Mouse (Mus musculus) forebrain, embryonic 10.5 days (tissue): ENCODE measurements at regions not wholly inside any gene's neighbourhood (a gene's known extent, or its start where the extent isn't known, plus 50 kb on each side); places are given as distances from the start of the nearest gene placed in this dataset.

ENCODE experiments used
- DNase-seq: peaks from one replicate; pipeline ENCODE4 v3.0.0-alpha.2; 2017; ENCODE audit warnings: low spot score; ENCODE audit errors: extremely low spot score
- H3K27ac ChIP-seq: fragments of 300-500 bp; sonication (generic); 2 replicates; pipeline ENCODE4 v1.5.1; 2016; ENCODE audit warnings: mild to moderate bottlenecking
- H3K27me3 ChIP-seq: fragments of 300-500 bp; sonication (generic); 2 replicates; pipeline ENCODE4 v1.6.1; 2016; ENCODE audit warnings: mild to moderate bottlenecking; ENCODE audit not compliant: poor library complexity, severe bottlenecking
- H3K36me3 ChIP-seq: fragments of 300-500 bp; sonication (generic); replicated peaks from 2 replicates; pipeline ENCODE4 v1.6.1; 2016; ENCODE audit warnings: mild to moderate bottlenecking, moderate library complexity
- H3K4me1 ChIP-seq: fragments of 300-500 bp; sonication (generic); 2 replicates; pipeline ENCODE4 v1.6.1; 2016
- H3K4me3 ChIP-seq: fragments of 300-500 bp; sonication (generic); 2 replicates; pipeline ENCODE4 v1.5.1; 2016; ENCODE audit warnings: mild to moderate bottlenecking, moderate library complexity
- H3K9me3 ChIP-seq: fragments of 300-500 bp; sonication (generic); 2 replicates; pipeline ENCODE4 v1.6.1; 2016; ENCODE audit warnings: mild to moderate bottlenecking, moderate library complexity
- WGBS: fragments of 180-500 bp; shearing (Covaris S2); methylation state at CpG from one replicate; pipeline ENCODE4 v1.1.7; 2016; 5-methylcytosine and 5-hydroxymethylcytosine counted together

- DNase-seq = no peak
- 74% methylated on average over 2 of the region's 2 CpGs for WGBS
- H3K4me3 ChIP-seq = no peak overlapping the region
- H3K36me3 ChIP-seq = no peaks in the 10 kb centered on the region
- peaks cover 25% of the 10 kb centered on the region; the same call in 1 of the 2 replicates for H3K27me3 ChIP-seq
- H3K9me3 ChIP-seq = no peaks in the 10 kb centered on the region
- H3K27ac ChIP-seq = no peak overlapping the region
- peaks cover 23% of the 10 kb centered on the region for H3K4me1 ChIP-seq
These were observed 246.8 kb upstream of the Gm49339 start for GRCm38 (mm10) chr10:51233592-51233991.

GRCm38 (mm10) chr10:51235586-51236575 lies 244.5 kb upstream of the Gm49339 start:
- Histone ChIP-seq H3K36me3 (no peaks in the 10 kb centered on the region), H3K4me1 (peaks cover 23% of the 10 kb centered on the region), H3K9me3 (no peaks in the 10 kb centered on the region), H3K27ac (peak overlapping the region; percentile 66), H3K27me3 (peaks cover 25% of the 10 kb centered on the region; the same call in 1 of the 2 replicates), H3K4me3 (no peak overlapping the region)
- 31% methylated on average over 10 of the region's 10 CpGs for WGBS
- DNase-seq = peak; percentile 60

- Histone ChIP-seq H3K4me1 (peaks cover 23% of the 10 kb centered on the region), H3K27me3 (peaks cover 17% of the 10 kb centered on the region; the same call in 1 of the 2 replicates), H3K36me3 (no peaks in the 10 kb centered on the region), H3K27ac (no peak overlapping the region), H3K4me3 (no peak overlapping the region), H3K9me3 (no peaks in the 10 kb centered on the region)
- DNase-seq = no peak
These were observed 242.3 kb upstream of the Gm49339 start for GRCm38 (mm10) chr10:51238103-51238502.

DNA sequence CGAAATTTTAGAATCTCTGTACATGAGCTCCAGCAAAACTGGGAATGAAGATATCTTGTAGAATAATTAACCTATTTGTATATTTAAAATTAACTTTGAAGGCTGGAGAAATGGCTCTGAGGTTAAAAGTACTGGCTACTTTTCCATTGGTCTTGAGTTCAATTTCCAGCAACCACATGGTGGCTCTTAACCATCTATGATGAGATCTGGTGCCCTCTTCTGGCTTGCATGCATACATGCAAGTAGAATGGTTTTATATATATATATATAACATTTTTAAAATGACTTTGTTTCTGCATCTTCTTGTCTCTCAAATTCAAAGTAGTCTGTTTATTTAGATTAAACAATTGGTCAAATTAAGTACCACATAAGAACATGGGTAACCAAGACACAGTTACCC lies 227.0 kb upstream of the Gm49339 start:
- Histone ChIP-seq H3K9me3 (no peaks in the 10 kb centered on the region), H3K4me3 (no peak overlapping the region), H3K27ac (no peak overlapping the region), H3K27me3 (peaks cover 29% of the 10 kb centered on the region), H3K36me3 (no peaks in the 10 kb centered on the region), H3K4me1 (peaks cover 12% of the 10 kb centered on the region)
- no peak for DNase-seq
- WGBS = 86% methylated on average over 1 of the region's 1 CpGs

DNA sequence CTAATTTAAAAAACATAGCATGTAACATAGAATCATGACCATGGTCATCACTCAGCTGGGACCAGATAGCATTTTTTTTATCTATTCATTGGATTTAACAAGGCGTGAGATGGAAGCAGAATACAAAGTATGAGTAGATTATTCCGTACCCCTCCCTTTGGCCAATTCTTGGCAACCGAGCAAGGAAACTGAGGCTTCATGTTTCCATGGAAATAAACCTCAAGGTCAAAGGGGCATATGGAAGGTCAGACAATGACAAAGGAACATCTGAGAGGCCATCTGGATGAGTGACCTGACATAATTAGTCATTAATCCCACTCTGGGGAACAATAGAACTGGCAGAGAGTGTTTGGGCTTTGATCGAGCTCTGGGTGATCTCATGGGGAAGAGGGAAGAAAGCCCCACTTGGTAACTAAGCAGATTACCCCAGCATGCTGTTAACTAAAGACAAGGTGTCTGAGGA lies 222.8 kb upstream of the Gm49339 start:
- no peak overlapping the region for H3K27ac ChIP-seq
- H3K4me3 ChIP-seq = no peak overlapping the region
- no peaks in the 10 kb centered on the region for H3K36me3 ChIP-seq
- 7% methylated on average over 4 of the region's 4 CpGs for WGBS
- H3K4me1 ChIP-seq = peaks cover 15% of the 10 kb centered on the region
- peaks cover 65% of the 10 kb centered on the region for H3K27me3 ChIP-seq
- H3K9me3 ChIP-seq = no peaks in the 10 kb centered on the region
- DNase-seq = peak; percentile 50

DNA sequence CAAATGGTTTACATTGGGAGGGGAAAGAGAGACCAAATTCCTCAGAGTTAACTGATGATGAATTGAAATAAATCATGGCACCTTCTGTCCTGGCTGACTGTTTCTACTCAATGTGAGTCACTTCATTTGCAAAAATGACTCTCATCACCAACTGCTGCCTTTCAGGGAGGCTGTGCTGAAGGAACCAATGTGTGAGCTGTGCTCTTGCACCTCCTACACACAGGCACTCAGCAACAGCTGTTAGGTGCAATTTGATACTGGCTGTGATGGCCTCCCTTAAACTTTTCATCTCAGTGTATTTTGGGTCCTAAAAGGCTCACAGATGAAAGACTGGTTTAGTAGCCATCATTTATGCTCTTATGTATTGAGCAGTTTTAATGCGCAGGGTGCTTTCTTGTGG lies 209.0 kb upstream of the Gm49339 start:
- no peak overlapping the region for H3K27ac ChIP-seq
- no peak overlapping the region for H3K4me3 ChIP-seq
- no peaks in the 10 kb centered on the region for H3K27me3 ChIP-seq
- 0 out of 2 replicates have a peak, but pooled peaks cover 4% of the 10 kb centered on the region for H3K4me1 ChIP-seq
- H3K36me3 ChIP-seq = no peaks in the 10 kb centered on the region
- H3K9me3 ChIP-seq = no peaks in the 10 kb centered on the region
- 86% methylated on average over 1 of the region's 1 CpGs for WGBS
- DNase-seq = no peak

GRCm38 (mm10) chr10:51278195-51278594 lies 202.2 kb upstream of the Gm49339 start:
- Histone ChIP-seq H3K4me3 (no peak overlapping the region), H3K9me3 (no peaks in the 10 kb centered on the region), H3K27ac (no peak overlapping the region), H3K27me3 (peaks cover 9% of the 10 kb centered on the region; the same call in 1 of the 2 replicates), H3K36me3 (no peaks in the 10 kb centered on the region), H3K4me1 (peaks cover 9% of the 10 kb centered on the region)
- 75% methylated on average over 2 of the region's 2 CpGs for WGBS
- DNase-seq = no peak

DNA sequence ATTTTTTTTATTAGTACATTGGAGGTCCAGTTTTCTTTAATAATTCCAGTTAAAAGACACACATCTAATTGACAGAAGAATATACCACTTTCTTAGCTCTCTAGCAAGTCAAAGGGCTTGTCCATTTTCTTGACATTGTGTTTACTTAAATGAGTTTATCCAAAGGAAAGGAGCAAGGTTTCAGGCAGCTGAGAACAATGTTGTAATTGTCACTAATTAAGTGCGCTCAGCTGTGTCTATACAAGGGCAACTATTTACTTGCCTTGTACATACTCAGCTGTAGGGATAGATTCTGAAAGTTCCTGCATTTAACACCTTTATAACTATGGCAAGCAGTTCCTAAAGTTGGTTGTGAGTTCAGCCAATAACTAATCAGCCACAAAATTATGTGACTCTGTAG lies 198.0 kb upstream of the Gm49339 start:
- H3K36me3 ChIP-seq = no peaks in the 10 kb centered on the region
- no peak for DNase-seq
- peaks cover 9% of the 10 kb centered on the region; the same call in 1 of the 2 replicates for H3K27me3 ChIP-seq
- 73% methylated on average over 1 of the region's 1 CpGs for WGBS
- no peaks in the 10 kb centered on the region for H3K9me3 ChIP-seq
- peaks cover 25% of the 10 kb centered on the region for H3K4me1 ChIP-seq
- no peak overlapping the region for H3K4me3 ChIP-seq
- H3K27ac ChIP-seq = no peak overlapping the region

- no peak for DNase-seq
- peaks cover 31% of the 10 kb centered on the region for H3K4me1 ChIP-seq
- H3K27me3 ChIP-seq = peaks cover 7% of the 10 kb centered on the region; the same call in 1 of the 2 replicates
- H3K27ac ChIP-seq = no peak overlapping the region
- no peaks in the 10 kb centered on the region for H3K9me3 ChIP-seq
- H3K36me3 ChIP-seq = no peaks in the 10 kb centered on the region
- H3K4me3 ChIP-seq = no peak overlapping the region
These were observed 195.9 kb upstream of the Gm49339 start for GRCm38 (mm10) chr10:51284538-51284937.

DNA sequence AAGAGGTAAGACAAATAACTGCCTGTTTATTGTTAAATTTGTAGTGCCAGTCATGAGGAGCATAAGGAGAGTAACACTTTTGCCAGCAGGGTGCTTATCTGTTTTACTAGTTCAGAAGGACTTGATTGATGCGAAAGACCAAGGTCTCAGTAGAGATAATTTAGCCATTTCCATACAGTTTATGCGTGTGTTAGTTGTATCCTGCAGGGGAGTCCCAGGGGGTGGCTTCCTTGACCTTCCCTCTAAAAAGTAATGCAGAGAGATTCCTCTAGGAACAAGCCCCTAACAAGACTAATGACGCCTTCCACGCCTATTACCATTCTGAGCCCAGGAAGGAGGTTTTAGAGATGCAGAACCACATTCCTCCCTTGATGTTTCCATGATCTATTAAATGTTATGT lies 192.6 kb upstream of the Gm49339 start:
- no peak for DNase-seq
- Histone ChIP-seq H3K27me3 (peaks cover 8% of the 10 kb centered on the region; the same call in 1 of the 2 replicates), H3K36me3 (no peaks in the 10 kb centered on the region), H3K4me1 (peaks cover 24% of the 10 kb centered on the region), H3K4me3 (no peak overlapping the region), H3K9me3 (no peaks in the 10 kb centered on the region), H3K27ac (no peak overlapping the region)
- 44% methylated on average over 4 of the region's 4 CpGs for WGBS

DNA sequence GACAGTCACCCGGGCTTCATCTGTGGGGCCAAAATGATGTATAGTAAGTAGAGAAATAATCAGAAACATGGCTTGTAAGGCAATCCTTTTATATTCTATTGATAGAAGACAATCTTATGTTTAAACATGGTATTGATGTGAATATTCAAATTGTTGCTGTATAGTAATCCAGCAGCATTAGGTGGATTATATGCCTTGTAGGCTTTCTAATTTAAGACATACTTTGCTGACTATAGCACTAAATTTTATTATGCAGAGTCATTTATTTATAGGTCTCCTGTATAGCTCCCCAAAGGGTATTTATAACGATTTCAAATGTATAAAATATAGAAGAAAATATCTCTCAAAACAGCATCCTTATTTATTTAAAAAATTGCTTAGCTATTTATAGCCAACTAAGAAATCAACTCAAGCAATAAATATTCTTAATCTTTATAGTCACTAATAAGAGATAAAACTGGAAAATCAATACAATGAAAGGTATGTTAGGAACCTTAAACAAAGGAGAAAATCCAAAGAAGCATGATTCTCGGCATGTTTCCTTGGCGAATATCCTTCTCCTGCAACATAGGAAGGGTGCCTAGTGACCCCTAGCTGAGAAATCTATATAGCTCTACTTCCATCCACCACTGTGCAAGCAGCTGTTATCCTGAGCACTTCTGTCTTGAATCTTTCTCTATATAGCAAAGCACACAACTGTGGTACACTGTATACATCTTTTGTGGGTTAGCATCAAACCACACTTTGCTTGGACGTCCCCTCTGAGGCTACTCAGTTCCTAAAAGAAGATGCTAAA lies 188.8 kb upstream of the Gm49339 start:
- peak; percentile 15 for DNase-seq
- Histone ChIP-seq H3K9me3 (no peaks in the 10 kb centered on the region), H3K36me3 (no peaks in the 10 kb centered on the region), H3K27ac (no peak overlapping the region), H3K4me1 (peaks cover 9% of the 10 kb centered on the region), H3K4me3 (no peak overlapping the region), H3K27me3 (peaks cover 8% of the 10 kb centered on the region; the same call in 1 of the 2 replicates)
- 47% methylated on average over 5 of the region's 5 CpGs for WGBS

DNA sequence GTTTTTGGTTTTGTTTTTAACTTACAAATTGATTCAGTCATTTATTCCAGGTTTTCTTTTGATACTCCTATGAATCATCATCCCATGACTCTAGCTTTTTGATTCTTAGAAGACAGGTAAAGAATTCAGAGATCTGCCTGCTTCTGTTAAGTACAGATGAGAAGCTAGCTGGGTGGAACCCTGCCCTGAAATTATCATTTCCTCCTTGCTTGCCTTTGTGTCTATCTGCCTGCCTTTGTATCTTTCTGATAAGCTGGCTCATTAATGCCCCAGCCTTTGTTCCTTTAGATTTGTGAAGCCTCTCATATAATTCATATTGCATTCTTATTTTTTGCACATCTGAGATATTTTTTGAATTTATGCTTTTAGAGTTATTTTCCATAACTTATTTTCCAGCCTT lies 167.6 kb upstream of the Gm49339 start:
- no peaks in the 10 kb centered on the region for H3K9me3 ChIP-seq

DNA sequence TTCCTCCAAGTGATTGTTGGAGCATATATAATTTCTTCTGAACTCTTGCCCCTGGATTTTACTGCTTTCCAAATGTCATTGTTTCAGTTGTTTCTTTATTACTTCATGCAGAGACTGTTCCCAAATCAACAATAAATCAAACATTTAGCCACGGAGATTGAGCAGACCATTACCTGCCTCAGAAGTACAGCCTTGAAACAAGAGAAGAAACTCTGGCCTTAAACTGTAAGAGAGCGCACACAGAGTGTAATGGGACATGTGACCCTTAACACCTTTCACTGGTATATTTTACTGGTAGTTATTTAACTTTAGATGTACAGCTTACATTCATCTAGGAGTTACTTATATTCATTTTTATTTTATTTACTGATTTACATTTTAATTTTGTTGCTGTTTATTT lies 160.2 kb upstream of the Gm49339 start:
- WGBS = 79% methylated on average over 2 of the region's 2 CpGs
- no peak for DNase-seq
- H3K4me3 ChIP-seq = no peak overlapping the region

More for the DNA sequence above, 167.6 kb upstream of the Gm49339 start:
- H3K4me1 ChIP-seq = no peaks in the 10 kb centered on the region
- H3K36me3 ChIP-seq = no peaks in the 10 kb centered on the region
- no peaks in the 10 kb centered on the region for H3K27me3 ChIP-seq
- no peak overlapping the region for H3K27ac ChIP-seq
- no peak for DNase-seq
- no peak overlapping the region for H3K4me3 ChIP-seq

More for the DNA sequence above, 160.2 kb upstream of the Gm49339 start:
- no peaks in the 10 kb centered on the region for H3K27me3 ChIP-seq
- no peaks in the 10 kb centered on the region for H3K9me3 ChIP-seq
- no peaks in the 10 kb centered on the region for H3K4me1 ChIP-seq
- no peak overlapping the region for H3K27ac ChIP-seq
- H3K36me3 ChIP-seq = no peaks in the 10 kb centered on the region
